Mouse (Mus musculus) liver, adult 2 months (tissue): ENCODE results near the gene Tarsl2.

Experiments used
- CTCF ChIP-seq: fragments of 200-500 bp; IDR thresholded peaks from 2 replicates; pipeline ENCODE4 v1.5.1; 2011; ENCODE audit warnings: low read depth, low read length, control low read depth
- POLR2A ChIP-seq: fragments of 200-500 bp; IDR thresholded peaks from 2 replicates; pipeline ENCODE4 v1.6.1; 2011; ENCODE audit warnings: low read length, control low read depth; ENCODE audit not compliant: insufficient read depth; ENCODE audit errors: extremely low read depth

DNA sequence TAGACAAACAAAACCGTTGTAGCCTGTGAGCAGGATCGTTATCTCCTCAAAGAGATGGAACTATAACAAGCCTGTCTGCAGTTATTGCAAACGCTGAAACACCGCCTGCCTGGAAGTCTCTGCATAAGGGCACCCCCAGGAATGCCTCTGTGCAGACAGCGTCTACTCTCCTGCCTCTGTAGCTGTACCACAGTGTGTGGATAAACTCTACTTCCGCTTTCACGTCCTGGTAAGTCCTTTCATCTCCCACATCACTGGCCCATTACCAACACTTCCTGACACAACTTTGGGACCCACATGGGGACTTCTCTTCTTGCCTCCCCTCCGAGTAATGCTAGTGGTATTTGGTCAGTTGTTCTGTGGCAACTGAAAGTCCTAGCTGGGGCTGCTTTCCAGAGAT is 34.0 kb upstream of the Tarsl2 start:
- TF ChIP-seq CTCF = no peak
- no peak for TF ChIP-seq POLR2A
